Mouse (Mus musculus): ENCODE results near the gene Adcy5.

Adcy5 gene

GRCm38 (mm10) chr16:35200432-35201142, 45.9 kb downstream of the Adcy5 start:
- intact Hi-C loops (cut with DNase I) = no loop called here

- intact Hi-C loops (cut with DNase I) = no loop called here
Measured at GRCm38 (mm10) chr16:35201281-35201680, 46.6 kb downstream of the Adcy5 start.

GRCm38 (mm10) chr16:35203511-35203910, 48.8 kb downstream of the Adcy5 start:
- intact Hi-C loops (cut with DNase I) = no loop called here

- intact Hi-C loops (cut with DNase I) = no loop called here
Measured at GRCm38 (mm10) chr16:35205681-35206080, 51.0 kb downstream of the Adcy5 start.

GRCm38 (mm10) chr16:35206426-35206825, 51.7 kb downstream of the Adcy5 start:
- intact Hi-C loops (cut with DNase I) = no loop called here

- intact Hi-C loops (cut with DNase I) = no loop called here
Measured at GRCm38 (mm10) chr16:35208796-35209195, 54.1 kb downstream of the Adcy5 start.

- intact Hi-C loops (cut with DNase I) = no loop called here
Measured at GRCm38 (mm10) chr16:35209753-35210152, 55.1 kb downstream of the Adcy5 start.

- intact Hi-C loops (cut with DNase I) = no loop called here
Measured at GRCm38 (mm10) chr16:35215047-35215446, 60.4 kb downstream of the Adcy5 start.

- intact Hi-C loops (cut with DNase I) = no loop called here
Measured at GRCm38 (mm10) chr16:35215498-35215897, 60.8 kb downstream of the Adcy5 start.

GRCm38 (mm10) chr16:35216826-35217491, 62.3 kb downstream of the Adcy5 start:
- intact Hi-C loops (cut with DNase I) = no loop called here

- intact Hi-C loops (cut with DNase I) = no loop called here
Measured at GRCm38 (mm10) chr16:35220412-35220811, 65.7 kb downstream of the Adcy5 start.

- intact Hi-C loops (cut with DNase I) = no loop called here
Measured at GRCm38 (mm10) chr16:35221581-35221980, 66.9 kb downstream of the Adcy5 start.

- intact Hi-C loops (cut with DNase I) = no loop called here
Measured at GRCm38 (mm10) chr16:35223930-35224329, 69.3 kb downstream of the Adcy5 start.

- intact Hi-C loops (cut with DNase I) = no loop called here
Measured at GRCm38 (mm10) chr16:35224716-35225115, 70.0 kb downstream of the Adcy5 start.

- intact Hi-C loops (cut with DNase I) = no loop called here
Measured at GRCm38 (mm10) chr16:35229582-35229981, 74.9 kb downstream of the Adcy5 start.

GRCm38 (mm10) chr16:35232153-35232750, 77.6 kb downstream of the Adcy5 start:
- intact Hi-C loops (cut with DNase I) = no loop called here

- intact Hi-C loops (cut with DNase I) = no loop called here
Measured at GRCm38 (mm10) chr16:35233329-35233728, 78.7 kb downstream of the Adcy5 start.

GRCm38 (mm10) chr16:35237091-35237490, 82.4 kb downstream of the Adcy5 start:
- intact Hi-C loops (cut with DNase I) = no loop called here

- intact Hi-C loops (cut with DNase I) = no loop called here
Measured at GRCm38 (mm10) chr16:35239318-35239965, 84.8 kb downstream of the Adcy5 start.

GRCm38 (mm10) chr16:35239966-35240730, 85.5 kb downstream of the Adcy5 start:
- intact Hi-C loops (cut with DNase I) = no loop called here

GRCm38 (mm10) chr16:35247364-35247763, 92.7 kb downstream of the Adcy5 start:
- intact Hi-C loops (cut with DNase I) = no loop called here
